Mouse (Mus musculus): ENCODE results near the gene Ajuba. TPM values are rescaled to one million over a fixed set of nuclear protein-coding genes. Genes with fewer than 3 reads are reported as not detected.

Gene Ajuba
- polyA plus RNA-seq, 1 experiment from 2014 or later = 25.4 TPM

GRCm38 (mm10) chr14:54575031-54575430, 2.3 kb downstream of the Ajuba start:
- Histone ChIP-seq H3K4me2 (ENCODE audit: low read length) (peak overlapping the region; percentile 81), H3K9ac (ENCODE audit: low read length) (peak overlapping the region; percentile 99), H3K4me3 (ENCODE audit: control insufficient read depth in 1 of 2, insufficient read depth in 1 of 2, low read depth in 1 of 2, low read length in 2 of 2) (peak overlapping the region; percentile 80 to 83), H3K27ac (replicated peaks in 1 of 2; ENCODE audit: control insufficient read depth in 1 of 2, insufficient read depth in 1 of 2, low read depth in 2 of 2, low read length in 2 of 2) (peak overlapping the region; percentile 96), H3K9me3 (ENCODE audit: control insufficient read depth, low read length) (no peaks in the 10 kb centered on the region), H3K36me3 (ENCODE audit: control insufficient read depth, insufficient read depth, low read length) (peaks cover 31% of the 10 kb centered on the region), H3K27me3 (ENCODE audit: control insufficient read depth, insufficient read depth, low read length) (no peaks in the 10 kb centered on the region), H3K4me1 (ENCODE audit: control insufficient read depth in 2 of 2, insufficient read depth in 2 of 2, low read length in 2 of 2) (peaks cover 29 to 50% of the 10 kb centered on the region in 2 experiments)
- ATAC-seq (ENCODE audit: insufficient number of reproducible peaks, insufficient read depth, low FRiP score, low read depth) = no peak
- WGBS = 4% methylated on average over 8 of the region's 8 CpGs

GRCm38 (mm10) chr14:54574253-54574652, 3.1 kb downstream of the Ajuba start:
- WGBS = 15% methylated on average over 4 of the region's 4 CpGs
- no peak for ATAC-seq (ENCODE audit: insufficient number of reproducible peaks, insufficient read depth, low FRiP score, low read depth)

GRCm38 (mm10) chr14:54572790-54573736, 4.3 kb downstream of the Ajuba start:
- no peaks in the 10 kb centered on the region for H3K9me3 ChIP-seq (ENCODE audit: control insufficient read depth, low read length)
- H3K4me1 ChIP-seq (ENCODE audit: control insufficient read depth in 2 of 2, insufficient read depth in 2 of 2, low read length in 2 of 2) = peaks cover 36 to 56% of the 10 kb centered on the region in 2 experiments
- 5% methylated on average over 14 of the region's 14 CpGs for WGBS
- peak overlapping the region; percentile 99 for H3K9ac ChIP-seq (ENCODE audit: low read length)
- H3K27ac ChIP-seq (replicated peaks in 1 of 2; ENCODE audit: control insufficient read depth in 1 of 2, insufficient read depth in 1 of 2, low read depth in 2 of 2, low read length in 2 of 2) = peak overlapping the region; percentile 96
- H3K36me3 ChIP-seq (ENCODE audit: control insufficient read depth, insufficient read depth, low read length) = peaks cover 51% of the 10 kb centered on the region
- H3K27me3 ChIP-seq (ENCODE audit: control insufficient read depth, insufficient read depth, low read length) = no peaks in the 10 kb centered on the region
- peak overlapping the region; percentile 42 to 80 for H3K4me3 ChIP-seq (ENCODE audit: control insufficient read depth in 1 of 2, insufficient read depth in 1 of 2, low read depth in 1 of 2, low read length in 2 of 2)
- peak; percentile 61 for ATAC-seq (ENCODE audit: insufficient number of reproducible peaks, insufficient read depth, low FRiP score, low read depth)
- H3K4me2 ChIP-seq (ENCODE audit: low read length) = peak overlapping the region; percentile 81

More at GRCm38 (mm10) chr14:54574253-54574652, 3.1 kb downstream of the Ajuba start:
- peaks cover 39% of the 10 kb centered on the region for H3K36me3 ChIP-seq (ENCODE audit: control insufficient read depth, insufficient read depth, low read length)
- peak overlapping the region; percentile 99 for H3K9ac ChIP-seq (ENCODE audit: low read length)
- peak overlapping the region; percentile 81 for H3K4me2 ChIP-seq (ENCODE audit: low read length)
- H3K27me3 ChIP-seq (ENCODE audit: control insufficient read depth, insufficient read depth, low read length) = no peaks in the 10 kb centered on the region
- H3K4me3 ChIP-seq (ENCODE audit: control insufficient read depth in 1 of 2, insufficient read depth in 1 of 2, low read depth in 1 of 2, low read length in 2 of 2) = peak overlapping the region; percentile 80 to 83
- peaks cover 35 to 58% of the 10 kb centered on the region in 2 experiments for H3K4me1 ChIP-seq (ENCODE audit: control insufficient read depth in 2 of 2, insufficient read depth in 2 of 2, low read length in 2 of 2)
- H3K27ac ChIP-seq (replicated peaks in 1 of 2; ENCODE audit: control insufficient read depth in 1 of 2, insufficient read depth in 1 of 2, low read depth in 2 of 2, low read length in 2 of 2) = peak overlapping the region; percentile 96
- no peaks in the 10 kb centered on the region for H3K9me3 ChIP-seq (ENCODE audit: control insufficient read depth, low read length)

GRCm38 (mm10) chr14:54572122-54572521, 5.2 kb downstream of the Ajuba start:
- 49% methylated on average over 4 of the region's 4 CpGs for WGBS
- H3K36me3 ChIP-seq (ENCODE audit: control insufficient read depth, insufficient read depth, low read length) = peaks cover 60% of the 10 kb centered on the region
- H3K27ac ChIP-seq (replicated peaks in 1 of 2; ENCODE audit: control insufficient read depth in 1 of 2, insufficient read depth in 1 of 2, low read depth in 2 of 2, low read length in 2 of 2) = peak overlapping the region; percentile 91 to 96
- peaks cover 36 to 56% of the 10 kb centered on the region in 2 experiments for H3K4me1 ChIP-seq (ENCODE audit: control insufficient read depth in 2 of 2, insufficient read depth in 2 of 2, low read length in 2 of 2)
- H3K9me3 ChIP-seq (ENCODE audit: control insufficient read depth, low read length) = no peaks in the 10 kb centered on the region
- no peak for ATAC-seq (ENCODE audit: insufficient number of reproducible peaks, insufficient read depth, low FRiP score, low read depth)
- H3K4me2 ChIP-seq (ENCODE audit: low read length) = peak overlapping the region; percentile 81
- H3K9ac ChIP-seq (ENCODE audit: low read length) = peak overlapping the region; percentile 54; the same call in 1 of the 2 replicates
- H3K27me3 ChIP-seq (ENCODE audit: control insufficient read depth, insufficient read depth, low read length) = no peaks in the 10 kb centered on the region
- no peak overlapping the region for H3K4me3 ChIP-seq (ENCODE audit: control insufficient read depth in 1 of 2, insufficient read depth in 1 of 2, low read depth in 1 of 2, low read length in 2 of 2)

GRCm38 (mm10) chr14:54569451-54570392, 7.6 kb downstream of the Ajuba start:
- no peaks in the 10 kb centered on the region for H3K27me3 ChIP-seq (ENCODE audit: control insufficient read depth, insufficient read depth, low read length)
- H3K27ac ChIP-seq (replicated peaks in 1 of 2; ENCODE audit: control insufficient read depth in 1 of 2, insufficient read depth in 1 of 2, low read depth in 2 of 2, low read length in 2 of 2) = peak overlapping the region; percentile 2 to 41; a peak in 3 of 4 replicates
- WGBS = 47% methylated on average over 17 of the region's 17 CpGs
- H3K9me3 ChIP-seq (ENCODE audit: control insufficient read depth, low read length) = no peaks in the 10 kb centered on the region
- H3K36me3 ChIP-seq (ENCODE audit: control insufficient read depth, insufficient read depth, low read length) = peaks cover 71% of the 10 kb centered on the region
- H3K4me3 ChIP-seq (ENCODE audit: control insufficient read depth in 1 of 2, insufficient read depth in 1 of 2, low read depth in 1 of 2, low read length in 2 of 2) = no peak overlapping the region; a peak in 1 of 4 replicates
- H3K4me1 ChIP-seq (ENCODE audit: control insufficient read depth in 2 of 2, insufficient read depth in 2 of 2, low read length in 2 of 2) = peaks cover 35 to 47% of the 10 kb centered on the region in 2 experiments
- ATAC-seq (ENCODE audit: insufficient number of reproducible peaks, insufficient read depth, low FRiP score, low read depth) = no peak
- no peak overlapping the region; the same call in 1 of the 2 replicates for H3K4me2 ChIP-seq (ENCODE audit: low read length)
- H3K9ac ChIP-seq (ENCODE audit: low read length) = peak overlapping the region; percentile 38; the same call in 1 of the 2 replicates

- ATAC-seq (ENCODE audit: insufficient number of reproducible peaks, insufficient read depth, low FRiP score, low read depth) = no peak
- no peak overlapping the region for H3K9ac ChIP-seq (ENCODE audit: low read length)
- no peak overlapping the region for H3K4me3 ChIP-seq (ENCODE audit: control insufficient read depth in 1 of 2, insufficient read depth in 1 of 2, low read depth in 1 of 2, low read length in 2 of 2)
- H3K36me3 ChIP-seq (ENCODE audit: control insufficient read depth, insufficient read depth, low read length) = peaks cover 69% of the 10 kb centered on the region
- H3K9me3 ChIP-seq (ENCODE audit: control insufficient read depth, low read length) = no peaks in the 10 kb centered on the region
- H3K27ac ChIP-seq (replicated peaks in 1 of 2; ENCODE audit: control insufficient read depth in 1 of 2, insufficient read depth in 1 of 2, low read depth in 2 of 2, low read length in 2 of 2) = peak overlapping the region in 1 of 2 experiments; percentile 41; a peak in 1 of 4 replicates
- H3K27me3 ChIP-seq (ENCODE audit: control insufficient read depth, insufficient read depth, low read length) = no peaks in the 10 kb centered on the region
- peaks cover 27 to 38% of the 10 kb centered on the region in 2 experiments for H3K4me1 ChIP-seq (ENCODE audit: control insufficient read depth in 2 of 2, insufficient read depth in 2 of 2, low read length in 2 of 2)
- no peak overlapping the region for H3K4me2 ChIP-seq (ENCODE audit: low read length)
- 71% methylated on average over 15 of the region's 15 CpGs for WGBS
Observed at GRCm38 (mm10) chr14:54568694-54569414, 8.5 kb downstream of the Ajuba start.
